In the genomic region with DNA sequence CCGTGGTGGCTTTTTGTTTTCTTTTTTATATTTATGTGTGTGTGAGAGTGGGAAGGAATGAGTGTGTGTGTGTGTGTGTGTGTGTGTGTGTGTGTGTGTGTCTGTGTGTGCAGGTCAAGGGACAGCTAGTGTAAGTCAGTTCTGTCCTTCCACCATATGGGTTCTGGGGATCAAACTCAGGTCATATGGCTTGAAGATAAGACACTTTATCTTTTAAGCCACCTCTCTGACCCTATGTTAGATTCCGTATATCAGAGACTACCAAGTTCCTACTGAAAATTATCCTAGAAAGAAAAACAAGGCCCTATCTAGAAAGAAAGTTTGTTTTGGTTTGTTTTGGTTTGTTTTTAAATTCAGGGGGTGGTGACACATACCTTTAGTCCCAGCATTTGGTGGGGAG, we compare ENCODE assay signal across 10 mouse cellular contexts.
"Had no signal": no experiment of that assay in that cellular context is flagged by ENCODE, and none has a peak within 500 bp of the region (broad histone marks: within the 10 kb centered on the region; RNA-seq: fewer than 3 reads in every experiment).

No protein-coding gene starts in this region.

- H3K27ac ChIP-seq: intestine, embryonic 15.5 days; limb, embryonic 15.5 days; midbrain, embryonic 10.5 days; midbrain, embryonic 15.5 days; neural tube, embryonic 12.5 days had no signal

- H3K9me3 ChIP-seq: intestine, embryonic 15.5 days; limb, embryonic 15.5 days; midbrain, embryonic 10.5 days; midbrain, embryonic 15.5 days; neural tube, embryonic 12.5 days had no signal

- H3K4me1 ChIP-seq: intestine, embryonic 15.5 days; limb, embryonic 15.5 days; midbrain, embryonic 10.5 days; midbrain, embryonic 15.5 days; neural tube, embryonic 12.5 days had no signal

- H3K27me3 ChIP-seq: intestine, embryonic 15.5 days; limb, embryonic 15.5 days; midbrain, embryonic 15.5 days; neural tube, embryonic 12.5 days had no signal

- H3K36me3 ChIP-seq: intestine, embryonic 15.5 days; limb, embryonic 15.5 days; midbrain, embryonic 10.5 days; midbrain, embryonic 15.5 days; neural tube, embryonic 12.5 days had no signal

- H3K9ac ChIP-seq: intestine, embryonic 15.5 days; limb, embryonic 15.5 days; lung, embryonic 14.5 days; midbrain, embryonic 15.5 days; neural tube, embryonic 12.5 days had no signal

- DNase-seq: kidney, adult 18-20 months; kidney, postnatal 10 days; lung, embryonic 14.5 days; lung, postnatal 14 days; thymus, postnatal 36 days had no signal

- H3K4me2 ChIP-seq: intestine, embryonic 15.5 days; limb, embryonic 15.5 days; lung, embryonic 14.5 days; midbrain, embryonic 15.5 days; neural tube, embryonic 12.5 days had no signal

- ATAC-seq: intestine, embryonic 15.5 days; midbrain, embryonic 15.5 days had no signal

- H3K4me3 ChIP-seq: intestine, embryonic 15.5 days; limb, embryonic 15.5 days; midbrain, embryonic 10.5 days; midbrain, embryonic 15.5 days; neural tube, embryonic 12.5 days had no signal
